Mouse (Mus musculus): ENCODE results near the gene Malsu1. TPM values are rescaled to one million over a fixed set of nuclear protein-coding genes. Genes with fewer than 3 reads are reported as not detected.

The Malsu1 gene
- polyA plus RNA-seq, 1 experiment, result 33.4 TPM

GRCm38 (mm10) chr6:49039470-49040180 lies 34.0 kb upstream of the Malsu1 start:
- Histone ChIP-seq H3K4me3 (ENCODE audit: insufficient read depth, low read length) (no peak overlapping the region), H3K4me1 (ENCODE audit: control insufficient read depth, insufficient read depth, low read length) (peaks cover 12% of the 10 kb centered on the region; the same call in 1 of the 2 replicates), H3K27ac (ENCODE audit: insufficient read depth, low read length) (no peak overlapping the region)
- TF ChIP-seq POLR2A (IDR thresholded peaks at IDR 0.05; ENCODE audit: low read depth, low read length), result no peak
- TF ChIP-seq CTCF (IDR thresholded peaks at IDR 0.05; ENCODE audit: borderline replicate concordance, insufficient read depth, low read length), result peak; percentile 36; the same call in 1 of the 2 replicates

- no peak overlapping the region for H3K4me3 ChIP-seq (ENCODE audit: insufficient read depth, low read length)
- H3K4me1 ChIP-seq (ENCODE audit: control insufficient read depth, insufficient read depth, low read length), result peaks cover 4% of the 10 kb centered on the region; the same call in 1 of the 2 replicates
- H3K27ac ChIP-seq (ENCODE audit: insufficient read depth, low read length), result no peak overlapping the region
- TF ChIP-seq CTCF (IDR thresholded peaks at IDR 0.05; ENCODE audit: borderline replicate concordance, insufficient read depth, low read length), result no peak
- no peak for TF ChIP-seq POLR2A (IDR thresholded peaks at IDR 0.05; ENCODE audit: low read depth, low read length)
Observed at GRCm38 (mm10) chr6:49046502-49046901, 27.1 kb upstream of the Malsu1 start.

- Histone ChIP-seq H3K4me3 (ENCODE audit: insufficient read depth, low read length) (no peak overlapping the region), H3K27ac (ENCODE audit: insufficient read depth, low read length) (no peak overlapping the region), H3K4me1 (ENCODE audit: control insufficient read depth, insufficient read depth, low read length) (peaks cover 4% of the 10 kb centered on the region; the same call in 1 of the 2 replicates)
- no peak for TF ChIP-seq POLR2A (IDR thresholded peaks at IDR 0.05; ENCODE audit: low read depth, low read length)
- TF ChIP-seq CTCF (IDR thresholded peaks at IDR 0.05; ENCODE audit: borderline replicate concordance, insufficient read depth, low read length), result no peak
Observed at GRCm38 (mm10) chr6:49046976-49047375, 26.6 kb upstream of the Malsu1 start.

GRCm38 (mm10) chr6:49047848-49048247 lies 25.7 kb upstream of the Malsu1 start:
- no peak overlapping the region for H3K27ac ChIP-seq (ENCODE audit: insufficient read depth, low read length)
- no peak overlapping the region for H3K4me3 ChIP-seq (ENCODE audit: insufficient read depth, low read length)
- TF ChIP-seq POLR2A (IDR thresholded peaks at IDR 0.05; ENCODE audit: low read depth, low read length), result no peak
- peaks cover 4% of the 10 kb centered on the region; the same call in 1 of the 2 replicates for H3K4me1 ChIP-seq (ENCODE audit: control insufficient read depth, insufficient read depth, low read length)

- no peak overlapping the region for H3K4me3 ChIP-seq (ENCODE audit: insufficient read depth, low read length)
- no peak for TF ChIP-seq CTCF (IDR thresholded peaks at IDR 0.05; ENCODE audit: borderline replicate concordance, insufficient read depth, low read length)
- TF ChIP-seq POLR2A (IDR thresholded peaks at IDR 0.05; ENCODE audit: low read depth, low read length), result no peak
- no peak overlapping the region for H3K27ac ChIP-seq (ENCODE audit: insufficient read depth, low read length)
- H3K4me1 ChIP-seq (ENCODE audit: control insufficient read depth, insufficient read depth, low read length), result peaks cover 4% of the 10 kb centered on the region; the same call in 1 of the 2 replicates
Observed at GRCm38 (mm10) chr6:49048395-49048794, 25.2 kb upstream of the Malsu1 start.

GRCm38 (mm10) chr6:49050677-49051410 lies 22.8 kb upstream of the Malsu1 start:
- no peak for TF ChIP-seq CTCF (IDR thresholded peaks at IDR 0.05; ENCODE audit: borderline replicate concordance, insufficient read depth, low read length)
- TF ChIP-seq POLR2A (IDR thresholded peaks at IDR 0.05; ENCODE audit: low read depth, low read length), result no peak
- no peaks in the 10 kb centered on the region for H3K4me1 ChIP-seq (ENCODE audit: control insufficient read depth, insufficient read depth, low read length)

GRCm38 (mm10) chr6:49052191-49052590 lies 21.4 kb upstream of the Malsu1 start:
- Histone ChIP-seq H3K27ac (ENCODE audit: insufficient read depth, low read length) (no peak overlapping the region), H3K4me1 (ENCODE audit: control insufficient read depth, insufficient read depth, low read length) (no peaks in the 10 kb centered on the region), H3K4me3 (ENCODE audit: insufficient read depth, low read length) (no peak overlapping the region)
- no peak for TF ChIP-seq POLR2A (IDR thresholded peaks at IDR 0.05; ENCODE audit: low read depth, low read length)
- no peak for TF ChIP-seq CTCF (IDR thresholded peaks at IDR 0.05; ENCODE audit: borderline replicate concordance, insufficient read depth, low read length)

More at GRCm38 (mm10) chr6:49050677-49051410, 22.8 kb upstream of the Malsu1 start:
- H3K27ac ChIP-seq (ENCODE audit: insufficient read depth, low read length), result no peak overlapping the region
- H3K4me3 ChIP-seq (ENCODE audit: insufficient read depth, low read length), result no peak overlapping the region

GRCm38 (mm10) chr6:49055256-49055733 lies 18.3 kb upstream of the Malsu1 start:
- no peak overlapping the region for H3K27ac ChIP-seq (ENCODE audit: insufficient read depth, low read length)
- no peak for TF ChIP-seq POLR2A (IDR thresholded peaks at IDR 0.05; ENCODE audit: low read depth, low read length)
- TF ChIP-seq CTCF (IDR thresholded peaks at IDR 0.05; ENCODE audit: borderline replicate concordance, insufficient read depth, low read length), result no peak
- H3K4me1 ChIP-seq (ENCODE audit: control insufficient read depth, insufficient read depth, low read length), result no peaks in the 10 kb centered on the region
- no peak overlapping the region for H3K4me3 ChIP-seq (ENCODE audit: insufficient read depth, low read length)

- TF ChIP-seq CTCF (IDR thresholded peaks at IDR 0.05; ENCODE audit: borderline replicate concordance, insufficient read depth, low read length) (no peak), POLR2A (IDR thresholded peaks at IDR 0.05; ENCODE audit: low read depth, low read length) (no peak)
- Histone ChIP-seq H3K4me1 (ENCODE audit: control insufficient read depth, insufficient read depth, low read length) (no peaks in the 10 kb centered on the region), H3K27ac (ENCODE audit: insufficient read depth, low read length) (no peak overlapping the region), H3K4me3 (ENCODE audit: insufficient read depth, low read length) (no peak overlapping the region)
Observed at GRCm38 (mm10) chr6:49056009-49056408, 17.6 kb upstream of the Malsu1 start.
